Mouse (Mus musculus): ENCODE measurements around the gene Kdf1. TPM values are rescaled to one million over a fixed set of nuclear protein-coding genes. Genes with fewer than 3 reads are reported as not detected.

Gene Kdf1
- polyA plus RNA-seq, 1 experiment from 2014 or later, result 3.8 TPM

DNA sequence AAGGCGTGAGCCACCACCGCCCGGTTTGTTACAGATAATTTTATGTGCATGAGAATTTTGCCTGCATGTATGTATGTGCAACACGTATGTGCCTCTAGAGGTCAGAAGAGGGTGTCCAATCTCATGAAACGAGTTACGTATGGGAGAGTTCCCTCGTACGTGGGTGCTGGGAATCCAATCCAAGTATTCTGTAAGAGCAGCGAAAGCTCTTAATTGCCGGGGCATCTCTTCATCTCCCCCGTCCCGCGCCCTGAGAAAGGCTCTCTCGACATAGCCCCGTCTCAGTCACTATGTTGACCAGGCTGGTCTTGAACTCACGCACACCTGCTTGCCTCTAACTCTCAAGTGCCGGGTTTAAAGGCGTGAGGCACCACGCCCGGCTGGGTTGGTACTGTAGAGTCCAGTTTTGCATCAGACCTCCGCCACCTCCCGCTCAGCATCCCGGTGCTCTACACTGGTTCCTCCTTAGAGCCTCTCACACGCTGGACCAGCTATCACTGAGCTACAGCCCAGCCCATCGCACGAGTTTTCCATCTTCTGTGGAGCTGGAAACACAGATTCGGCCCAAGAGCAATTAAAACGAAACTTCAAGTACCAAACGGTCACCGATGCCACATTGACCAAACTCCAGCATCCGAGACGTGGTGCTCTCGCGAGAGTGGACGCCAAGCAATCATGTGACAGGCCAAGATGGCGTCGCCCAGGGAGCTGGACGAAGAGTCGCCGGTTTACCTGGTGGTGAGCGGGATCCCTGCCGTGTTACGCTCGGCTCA, 55.5 kb downstream of the Kdf1 start, which contains the start of gene Gpatch3:
TSS of gene Gpatch3 (plus strand) at position 676 of the 773 bp plus-strand sequence.
- peak within 1 kb of the TSS; percentile 90 for H3K9ac ChIP-seq (ENCODE audit: low read length)
- no peaks in the 10 kb centered on the region for H3K36me3 ChIP-seq (ENCODE audit: control insufficient read depth, insufficient read depth, low read length)
- peaks cover 2% of the 10 kb centered on the region; the same call in 1 of the 2 replicates for H3K4me1 ChIP-seq (ENCODE audit: control insufficient read depth, insufficient read depth, low read length)
- H3K4me2 ChIP-seq (ENCODE audit: low read depth, severe bottlenecking), result peak within 1 kb of the TSS; percentile 88
- WGBS, result 9% methylated on average over 44 of the region's 44 CpGs
- ATAC-seq (ENCODE audit: insufficient number of reproducible peaks, low FRiP score, low TSS enrichment, low read depth), result peak; percentile 86
- H3K27me3 ChIP-seq (ENCODE audit: control insufficient read depth, insufficient read depth, low read length), result no peaks in the 10 kb centered on the region
- H3K4me3 ChIP-seq (ENCODE audit: low read depth, low read length), result peak within 1 kb of the TSS; percentile 100
- no peaks in the 10 kb centered on the region for H3K9me3 ChIP-seq (ENCODE audit: control insufficient read depth, low read length)
- peak within 1 kb of the TSS; percentile 73 for H3K27ac ChIP-seq (replicated peaks; ENCODE audit: low read depth, low read length)
- DNase-seq (ENCODE audit: low spot score), result peak; percentile 95

DNA sequence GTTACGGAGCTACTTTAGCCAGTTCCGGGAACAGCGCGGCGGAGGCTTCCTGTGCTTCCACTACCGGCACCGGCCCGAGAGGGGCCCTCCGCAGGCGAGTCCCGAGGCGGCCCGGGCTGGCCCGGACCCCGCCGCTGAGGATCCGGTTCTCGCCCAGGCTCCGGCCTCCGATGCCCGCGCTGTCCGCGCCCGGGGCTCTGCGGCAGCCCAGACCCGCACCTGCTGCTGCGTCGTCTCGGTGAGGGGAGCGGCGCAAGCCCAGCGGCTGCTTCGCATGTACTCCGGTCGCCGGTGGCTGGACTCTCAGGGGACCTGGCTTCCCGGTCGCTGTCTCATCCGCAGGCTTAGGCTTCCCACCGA, 56.1 kb downstream of the Kdf1 start:
- Histone ChIP-seq H3K4me2 (ENCODE audit: low read depth, severe bottlenecking) (peak overlapping the region; percentile 88), H3K36me3 (ENCODE audit: control insufficient read depth, insufficient read depth, low read length) (peaks cover 3% of the 10 kb centered on the region; the same call in 1 of the 2 replicates), H3K9me3 (ENCODE audit: control insufficient read depth, low read length) (no peaks in the 10 kb centered on the region), H3K9ac (ENCODE audit: low read length) (peak overlapping the region; percentile 90), H3K4me3 (ENCODE audit: low read depth, low read length) (peak overlapping the region; percentile 100), H3K27ac (replicated peaks; ENCODE audit: low read depth, low read length) (peak overlapping the region; percentile 73; the same call in 1 of the 2 replicates), H3K4me1 (ENCODE audit: control insufficient read depth, insufficient read depth, low read length) (peaks cover 2% of the 10 kb centered on the region; the same call in 1 of the 2 replicates), H3K27me3 (ENCODE audit: control insufficient read depth, insufficient read depth, low read length) (no peaks in the 10 kb centered on the region)
- 1% methylated on average over 38 of the region's 41 CpGs for WGBS
- peak; percentile 33; the same call in 1 of the 2 replicates for ATAC-seq (ENCODE audit: insufficient number of reproducible peaks, low FRiP score, low TSS enrichment, low read depth)
- DNase-seq (ENCODE audit: low spot score), result no peak

DNA sequence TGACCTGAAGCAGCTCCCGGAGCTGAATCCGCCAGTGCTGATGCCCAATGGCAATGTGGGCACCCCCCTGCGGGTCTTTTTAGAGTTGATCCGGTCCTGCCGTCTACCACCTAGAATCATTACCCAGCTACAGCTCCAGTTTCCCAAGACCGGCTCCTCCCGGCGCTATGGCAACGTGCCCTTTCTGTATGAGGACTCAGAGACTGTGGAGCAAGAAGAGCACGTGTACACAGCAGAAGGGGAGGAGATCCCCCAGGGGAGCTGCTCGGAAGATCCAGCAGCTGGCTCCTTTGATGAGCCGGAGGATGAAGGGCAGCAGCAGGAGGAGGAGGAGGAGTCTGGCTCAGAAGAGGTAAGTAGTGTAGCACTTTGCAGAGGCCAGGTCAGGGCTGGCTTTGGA, 59.2 kb downstream of the Kdf1 start:
- no peak overlapping the region for H3K27ac ChIP-seq (replicated peaks; ENCODE audit: low read depth, low read length)
- ATAC-seq (ENCODE audit: insufficient number of reproducible peaks, low FRiP score, low TSS enrichment, low read depth), result no peak
- H3K4me2 ChIP-seq (ENCODE audit: low read depth, severe bottlenecking), result no peak overlapping the region
- whole genome bisulfite sequencing, result 74% methylated on average over 12 of the region's 12 CpGs
- H3K27me3 ChIP-seq (ENCODE audit: control insufficient read depth, insufficient read depth, low read length), result no peaks in the 10 kb centered on the region
- no peak overlapping the region for H3K9ac ChIP-seq (ENCODE audit: low read length)
- H3K4me1 ChIP-seq (ENCODE audit: control insufficient read depth, insufficient read depth, low read length), result peaks cover 2% of the 10 kb centered on the region; the same call in 1 of the 2 replicates
- no peaks in the 10 kb centered on the region for H3K9me3 ChIP-seq (ENCODE audit: control insufficient read depth, low read length)
- no peak overlapping the region for H3K4me3 ChIP-seq (ENCODE audit: low read depth, low read length)
- no peak for DNase-seq (ENCODE audit: low spot score)
- H3K36me3 ChIP-seq (ENCODE audit: control insufficient read depth, insufficient read depth, low read length), result peaks cover 3% of the 10 kb centered on the region; the same call in 1 of the 2 replicates

Small RNAs within 50 kb of the gene (microRNA-seq; reads per million reads assigned to microRNA genes)
- not detected for gene Gm23158

Other genes starting within 250 kb of the Kdf1 start
- gene Tmem222, start 241.2 kb upstream of the Kdf1 start, polyA plus RNA-seq (2014; fragmentation: Nextera tagmentation; extraction: Ambion mirVana), result 81.5 and 86.4 TPM in 2 replicates
- gene Wdtc1, start 165.5 kb upstream of the Kdf1 start, polyA plus RNA-seq (2014; fragmentation: Nextera tagmentation; extraction: Ambion mirVana), result 17.4 TPM in 2 replicates
- 8.0 and 8.5 TPM in 2 replicates for gene Slc9a1, start 149.3 kb upstream of the Kdf1 start, polyA plus RNA-seq (2014; fragmentation: Nextera tagmentation; extraction: Ambion mirVana)
- gene Tent5b, start 38.8 kb upstream of the Kdf1 start, polyA plus RNA-seq (2014; fragmentation: Nextera tagmentation; extraction: Ambion mirVana), result 0.51 and 0.71 TPM in 2 replicates
- 1.5 and 1.9 TPM in 2 replicates for gene Trnp1, start 20.4 kb upstream of the Kdf1 start, polyA plus RNA-seq (2014; fragmentation: Nextera tagmentation; extraction: Ambion mirVana)
- 354 and 372 TPM in 2 replicates for gene Nudc, start 27.0 kb downstream of the Kdf1 start, polyA plus RNA-seq (2014; fragmentation: Nextera tagmentation; extraction: Ambion mirVana)
- gene Nr0b2, start 34.4 kb downstream of the Kdf1 start, polyA plus RNA-seq (2014; fragmentation: Nextera tagmentation; extraction: Ambion mirVana), result not detected in 2 replicates
- 9.0 and 10.3 TPM in 2 replicates for gene Gpatch3, start 55.8 kb downstream of the Kdf1 start, polyA plus RNA-seq (2014; fragmentation: Nextera tagmentation; extraction: Ambion mirVana)
- gene Gpn2, start 65.4 kb downstream of the Kdf1 start, polyA plus RNA-seq (2014; fragmentation: Nextera tagmentation; extraction: Ambion mirVana), result 26.6 and 27.2 TPM in 2 replicates
- gene Sfn, start 83.2 kb downstream of the Kdf1 start, polyA plus RNA-seq (2014; fragmentation: Nextera tagmentation; extraction: Ambion mirVana), result 34.9 and 45.1 TPM in 2 replicates
- 2.7 and 4.9 TPM in 2 replicates for gene Zdhhc18, start 131.2 kb downstream of the Kdf1 start, polyA plus RNA-seq (2014; fragmentation: Nextera tagmentation; extraction: Ambion mirVana)
- gene Pigv, start 153.7 kb downstream of the Kdf1 start, polyA plus RNA-seq (2014; fragmentation: Nextera tagmentation; extraction: Ambion mirVana), result 13.2 and 16.8 TPM in 2 replicates
- 46.2 and 50.3 TPM in 2 replicates for gene Arid1a, start 237.8 kb downstream of the Kdf1 start, polyA plus RNA-seq (2014; fragmentation: Nextera tagmentation; extraction: Ambion mirVana)

All from limb, embryonic 11.5 days (tissue).